Mouse (Mus musculus): ENCODE measurements around the gene Adat1. TPM values are rescaled to one million over a fixed set of nuclear protein-coding genes. Genes with fewer than 3 reads are reported as not detected.
"Not testable (repeated sequence)": the region's sequence is repeated elsewhere in the genome, so short reads cannot be mapped to it uniquely, and the experiment has no call there.

Adat1 gene
- total RNA-seq, 1 experiment = 11.0 TPM

GRCm38 (mm10) chr8:111940171-111941100 lies 51.7 kb downstream of the Adat1 start, which contains the start of gene Gabarapl2:
Gene Gabarapl2, plus strand, starts transcription at chr8:111940703.
- Histone ChIP-seq H3K36me3 (ENCODE audit: control insufficient read depth, insufficient read depth, low read length, poor library complexity, severe bottlenecking) (peaks cover 14% of the 10 kb centered on the region), H3K27ac (ENCODE audit: insufficient read depth, low read depth, low read length, poor library complexity, severe bottlenecking) (peak within 1 kb of the TSS; percentile 76), H3K9me3 (ENCODE audit: control insufficient read depth, insufficient read depth, low read depth, low read length) (no peaks in the 10 kb centered on the region), H3K9ac (ENCODE audit: insufficient read depth, low read depth, low read length, poor library complexity, severe bottlenecking) (peak within 1 kb of the TSS; percentile 82), H3K4me1 (ENCODE audit: control insufficient read depth in 2 of 2, insufficient read depth in 2 of 2, low read length in 2 of 2, poor library complexity in 1 of 2) (peaks cover 12 to 13% of the 10 kb centered on the region in 2 experiments), H3K4me3 (ENCODE audit: insufficient read depth in 1 of 2, low read depth in 1 of 2, low read length in 2 of 2, poor library complexity in 1 of 2, severe bottlenecking in 1 of 2) (peak within 1 kb of the TSS; percentile 91)
- in situ Hi-C loops (cut with MboI; ENCODE audit: low sequenced_read_pairs in 2 of 2, unreplicated experiment in 2 of 2) = no loop called here
- no peak for TF ChIP-seq HCFC1 (IDR thresholded peaks at IDR 0.05; ENCODE audit: borderline replicate concordance, insufficient read depth, low read length)
- no peak for TF ChIP-seq MAFK (IDR thresholded peaks at IDR 0.05; ENCODE audit: insufficient read depth, low read depth, low read length)
- no peak for TF ChIP-seq CHD2 (IDR thresholded peaks at IDR 0.05; ENCODE audit: low read depth, low read length)
- no peak for TF ChIP-seq ZC3H11A (IDR thresholded peaks at IDR 0.05; ENCODE audit: borderline replicate concordance, low read depth, low read length)
- no peak for TF ChIP-seq ZNF384 (IDR thresholded peaks at IDR 0.05; ENCODE audit: low read depth, low read length)
- peak; percentile 99 for DNase-seq (ENCODE audit: low read depth, low spot score)

- in situ Hi-C loops (cut with MboI; ENCODE audit: low sequenced_read_pairs in 2 of 2, unreplicated experiment in 2 of 2) = no loop called here
- peak overlapping the region; percentile 1; the same call in 1 of the 2 replicates for H3K9ac ChIP-seq (ENCODE audit: insufficient read depth, low read depth, low read length, poor library complexity, severe bottlenecking)
- peak overlapping the region; percentile 33 to 91; a peak in 3 of 4 replicates for H3K4me3 ChIP-seq (ENCODE audit: insufficient read depth in 1 of 2, low read depth in 1 of 2, low read length in 2 of 2, poor library complexity in 1 of 2, severe bottlenecking in 1 of 2)
- peaks cover 10 to 13% of the 10 kb centered on the region in 2 experiments for H3K4me1 ChIP-seq (ENCODE audit: control insufficient read depth in 2 of 2, insufficient read depth in 2 of 2, low read length in 2 of 2, poor library complexity in 1 of 2)
- peaks cover 9% of the 10 kb centered on the region for H3K36me3 ChIP-seq (ENCODE audit: control insufficient read depth, insufficient read depth, low read length, poor library complexity, severe bottlenecking)
- no peaks in the 10 kb centered on the region for H3K9me3 ChIP-seq (ENCODE audit: control insufficient read depth, insufficient read depth, low read depth, low read length)
- peak; percentile 44 for DNase-seq (ENCODE audit: low read depth, low spot score)
- TF ChIP-seq MAFK (IDR thresholded peaks at IDR 0.05; ENCODE audit: insufficient read depth, low read depth, low read length) (0 out of 2 replicates have a peak, but pooled peaks have one; percentile 2), ZC3H11A (IDR thresholded peaks at IDR 0.05; ENCODE audit: borderline replicate concordance, low read depth, low read length) (no peak)
- peak overlapping the region; percentile 76; the same call in 1 of the 2 replicates for H3K27ac ChIP-seq (ENCODE audit: insufficient read depth, low read depth, low read length, poor library complexity, severe bottlenecking)
These were observed 52.5 kb downstream of the Adat1 start for GRCm38 (mm10) chr8:111939516-111940142.

GRCm38 (mm10) chr8:111938076-111938985 lies 53.8 kb downstream of the Adat1 start:
- TF ChIP-seq ZNF384 (IDR thresholded peaks at IDR 0.05; ENCODE audit: low read depth, low read length) = peak; percentile 93
- DNase-seq (ENCODE audit: low read depth, low spot score); H3K36me3 ChIP-seq (ENCODE audit: control insufficient read depth, insufficient read depth, low read length, poor library complexity, severe bottlenecking); H3K9ac ChIP-seq (ENCODE audit: insufficient read depth, low read depth, low read length, poor library complexity, severe bottlenecking); H3K4me3 ChIP-seq (ENCODE audit: insufficient read depth in 1 of 2, low read depth in 1 of 2, low read length in 2 of 2, poor library complexity in 1 of 2, severe bottlenecking in 1 of 2); H3K9me3 ChIP-seq (ENCODE audit: control insufficient read depth, insufficient read depth, low read depth, low read length); in situ Hi-C loops (cut with MboI; ENCODE audit: low sequenced_read_pairs in 2 of 2, unreplicated experiment in 2 of 2): not testable (repeated sequence)
- H3K4me1 ChIP-seq (ENCODE audit: control insufficient read depth in 2 of 2, insufficient read depth in 2 of 2, low read length in 2 of 2, poor library complexity in 1 of 2) = peaks cover 9 to 10% of the 10 kb centered on the region in 2 experiments
- H3K27ac ChIP-seq (ENCODE audit: insufficient read depth, low read depth, low read length, poor library complexity, severe bottlenecking) = peak overlapping the region; percentile 76; the same call in 1 of the 2 replicates

DNA sequence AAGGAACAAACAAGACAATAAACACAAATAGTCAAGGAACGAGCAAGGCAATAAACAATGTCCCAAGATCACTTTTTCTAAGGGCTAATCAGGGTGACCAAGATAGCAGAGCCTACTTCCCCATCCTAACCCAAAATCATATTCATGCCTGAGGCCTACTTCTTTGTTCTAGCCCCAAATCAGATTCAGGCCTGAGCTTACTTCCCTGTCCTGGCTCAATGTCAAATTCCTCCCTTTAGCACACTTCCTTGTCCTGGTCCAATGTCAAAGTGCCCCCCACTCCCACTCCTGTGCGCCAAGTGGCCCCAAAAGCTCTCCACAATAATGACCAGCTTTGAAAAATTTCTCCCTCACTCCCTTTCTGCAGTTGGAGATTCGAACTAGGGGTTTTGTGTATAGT lies 54.9 kb downstream of the Adat1 start:
- in situ Hi-C loops (cut with MboI; ENCODE audit: low sequenced_read_pairs in 2 of 2, unreplicated experiment in 2 of 2) = no loop called here
- Histone ChIP-seq H3K27ac (ENCODE audit: insufficient read depth, low read depth, low read length, poor library complexity, severe bottlenecking) (peak overlapping the region; percentile 76; the same call in 1 of the 2 replicates), H3K9me3 (ENCODE audit: control insufficient read depth, insufficient read depth, low read depth, low read length) (no peaks in the 10 kb centered on the region), H3K36me3 (ENCODE audit: control insufficient read depth, insufficient read depth, low read length, poor library complexity, severe bottlenecking) (peaks cover 2% of the 10 kb centered on the region), H3K4me3 (ENCODE audit: insufficient read depth in 1 of 2, low read depth in 1 of 2, low read length in 2 of 2, poor library complexity in 1 of 2, severe bottlenecking in 1 of 2) (no peak overlapping the region), H3K9ac (ENCODE audit: insufficient read depth, low read depth, low read length, poor library complexity, severe bottlenecking) (no peak overlapping the region), H3K4me1 (ENCODE audit: control insufficient read depth in 2 of 2, insufficient read depth in 2 of 2, low read length in 2 of 2, poor library complexity in 1 of 2) (peaks cover 11 to 12% of the 10 kb centered on the region in 2 experiments)
- DNase-seq (ENCODE audit: low read depth, low spot score) = no peak
- no peak for TF ChIP-seq ZNF384 (IDR thresholded peaks at IDR 0.05; ENCODE audit: low read depth, low read length)
- TF ChIP-seq MAFK (IDR thresholded peaks at IDR 0.05; ENCODE audit: insufficient read depth, low read depth, low read length) = no peak
- no peak for TF ChIP-seq ZC3H11A (IDR thresholded peaks at IDR 0.05; ENCODE audit: borderline replicate concordance, low read depth, low read length)
- TF ChIP-seq CHD2 (IDR thresholded peaks at IDR 0.05; ENCODE audit: low read depth, low read length) = no peak
- TF ChIP-seq HCFC1 (IDR thresholded peaks at IDR 0.05; ENCODE audit: borderline replicate concordance, insufficient read depth, low read length) = no peak

Data from ES-E14 (cell line).